Mouse (Mus musculus) CD4-positive, CD25-positive, alpha-beta regulatory T cell, adult 2 months (primary cell): ENCODE measurements around the gene Zfp398.
A peak's percentile ranks its signal among the peaks of the same experiment; 100 is the strongest.

ENCODE experiments used
- DNase-seq: peaks from one replicate; pipeline ENCODE4 v3.0.0-alpha.2; 2012; ENCODE audit warnings: low read depth, low spot score

Zfp398 gene

GRCm38 (mm10) chr6:47835482-47835983 is at the start of gene Zfp398:
TSS of gene Zfp398 (plus strand) at chr6:47835661.
- DNase-seq: peak; percentile 96

- DNase-seq: peak; percentile 84
Measured at GRCm38 (mm10) chr6:47787941-47788736, 47.3 kb upstream of the Zfp398 start.

GRCm38 (mm10) chr6:47788821-47789220 is 46.6 kb upstream of the Zfp398 start:
- no peak for DNase-seq

- no peak for DNase-seq
Measured at GRCm38 (mm10) chr6:47790745-47791144, 44.7 kb upstream of the Zfp398 start.

- no peak for DNase-seq
Measured at GRCm38 (mm10) chr6:47792533-47792932, 42.9 kb upstream of the Zfp398 start.

GRCm38 (mm10) chr6:47793284-47793683 is 42.2 kb upstream of the Zfp398 start:
- DNase-seq: no peak

GRCm38 (mm10) chr6:47794106-47794830 is 41.2 kb upstream of the Zfp398 start:
- DNase-seq: peak; percentile 56

GRCm38 (mm10) chr6:47799079-47799478 is 36.4 kb upstream of the Zfp398 start:
- peak; percentile 90 for DNase-seq

- DNase-seq: no peak
Measured at GRCm38 (mm10) chr6:47805520-47805919, 29.9 kb upstream of the Zfp398 start.

GRCm38 (mm10) chr6:47807419-47807818 is 28.0 kb upstream of the Zfp398 start:
- DNase-seq: no peak

GRCm38 (mm10) chr6:47808545-47808944 is 26.9 kb upstream of the Zfp398 start:
- no peak for DNase-seq

- DNase-seq: no peak
Measured at GRCm38 (mm10) chr6:47809053-47809452, 26.4 kb upstream of the Zfp398 start.

- peak; percentile 35 for DNase-seq
Measured at GRCm38 (mm10) chr6:47810181-47810580, 25.3 kb upstream of the Zfp398 start.

- DNase-seq: no peak
Measured at GRCm38 (mm10) chr6:47811324-47811723, 24.1 kb upstream of the Zfp398 start.

GRCm38 (mm10) chr6:47812271-47812915 is 23.1 kb upstream of the Zfp398 start:
- DNase-seq: no peak

GRCm38 (mm10) chr6:47813257-47813878 is 22.1 kb upstream of the Zfp398 start, which contains the start of gene Pdia4:
TSS of gene Pdia4 (minus strand) at chr6:47813430.
- peak; percentile 98 for DNase-seq

- no peak for DNase-seq
Measured at GRCm38 (mm10) chr6:47816151-47816550, 19.3 kb upstream of the Zfp398 start.

- DNase-seq: no peak
Measured at GRCm38 (mm10) chr6:47818721-47819120, 16.7 kb upstream of the Zfp398 start.

- no peak for DNase-seq
Measured at GRCm38 (mm10) chr6:47819626-47820325, 15.7 kb upstream of the Zfp398 start.

- no peak for DNase-seq
Measured at GRCm38 (mm10) chr6:47821236-47821635, 14.2 kb upstream of the Zfp398 start.

GRCm38 (mm10) chr6:47821776-47822175 is 13.7 kb upstream of the Zfp398 start:
- DNase-seq: no peak
